ENCODE assay signal across 11 mouse cellular contexts in the genomic region with DNA sequence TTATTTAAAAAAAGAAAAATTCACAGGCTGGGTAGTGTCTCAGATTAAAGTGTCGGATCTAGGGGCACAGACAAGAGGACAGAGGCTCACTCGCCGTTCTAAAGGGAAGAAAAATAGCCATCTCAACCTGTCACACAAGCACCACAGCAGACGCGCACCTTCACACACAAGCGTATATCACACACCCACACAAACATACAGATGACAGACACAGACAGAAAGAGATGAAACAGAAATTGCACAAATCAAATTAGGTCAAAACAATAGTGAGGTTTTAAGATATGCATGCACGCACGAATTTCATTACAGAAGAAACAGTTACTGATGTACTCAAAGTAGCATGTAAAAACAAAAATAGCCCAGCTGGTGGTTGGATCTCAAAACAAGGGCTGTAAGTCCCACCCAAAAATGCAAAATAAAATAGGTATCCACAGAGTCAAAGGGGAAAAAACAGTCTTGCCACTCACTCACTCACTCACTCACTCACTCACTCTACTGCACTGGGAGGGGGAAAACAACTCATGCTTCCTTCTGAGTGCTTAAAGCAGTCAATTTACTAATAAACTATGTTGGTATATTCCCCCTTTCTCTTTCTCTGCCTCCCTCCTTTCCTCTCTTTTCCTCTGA.
"Had no signal": no experiment of that assay in that cellular context is flagged by ENCODE, and none has a peak within 500 bp of the region (broad histone marks: within the 10 kb centered on the region; RNA-seq: fewer than 3 reads in every experiment).

No protein-coding gene starts in this region.

- H3K27ac ChIP-seq: limb, embryonic 10.5 days; liver, embryonic 15.5 days; midbrain, embryonic 13.5 days; neural tube, embryonic 15.5 days had no signal

- DNase-seq: kidney, adult 18-20 months; kidney, postnatal 10 days; layer of hippocampus, postnatal 36 days; lung, adult 2 months; lung, postnatal 36 days; thymus, adult 18-20 months; thymus, postnatal 14 days had no signal

- H3K4me3 ChIP-seq: limb, embryonic 10.5 days; liver, embryonic 15.5 days; midbrain, embryonic 13.5 days; neural tube, embryonic 15.5 days had no signal

- H3K36me3 ChIP-seq: limb, embryonic 10.5 days; liver, embryonic 15.5 days; midbrain, embryonic 13.5 days; neural tube, embryonic 15.5 days had no signal

- H3K27me3 ChIP-seq: liver, embryonic 15.5 days; midbrain, embryonic 13.5 days; neural tube, embryonic 15.5 days had no signal
